Mouse (Mus musculus): Measurements from ENCODE around the gene Rangap1.

DNA sequence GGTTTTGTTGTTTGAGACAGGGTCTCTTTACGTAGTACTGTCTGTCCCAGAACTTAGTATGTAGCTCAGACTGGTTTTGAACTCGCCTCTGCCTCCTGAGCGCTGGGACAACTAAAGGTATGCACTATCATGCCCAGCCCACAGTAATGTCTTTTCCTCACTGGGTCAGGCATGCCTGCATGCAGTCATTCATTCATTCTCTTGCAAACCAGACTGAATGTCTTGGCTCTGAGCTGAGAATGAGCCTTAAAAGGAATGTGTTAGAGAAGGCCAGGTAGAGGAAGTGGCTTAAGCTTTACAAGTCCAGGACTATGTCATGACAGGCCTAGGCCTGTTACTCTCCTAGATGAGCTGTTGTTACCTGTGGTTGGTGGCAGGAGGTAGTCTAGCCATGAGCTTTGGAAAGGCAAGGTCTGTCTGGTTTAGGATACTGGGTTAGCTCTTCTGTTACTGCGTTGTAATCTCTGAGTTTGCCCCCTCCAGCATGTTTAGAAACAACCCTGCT is 65.0 kb downstream of the Rangap1 start:
- TF ChIP-seq GATA1 (IDR thresholded peaks at IDR 0.05; ENCODE audit: borderline replicate concordance, low read length) (no peak), FLI1 (IDR thresholded peaks at IDR 0.05; ENCODE audit: low read length) (no peak)

Measured in megakaryocyte, embryonic 14.5 days (primary cell).